Mouse (Mus musculus): Measurements from ENCODE around the gene Ostc. TPM values are rescaled to one million over a fixed set of nuclear protein-coding genes. Genes with fewer than 3 reads are reported as not detected.

The Ostc gene
- polyA plus RNA-seq, 1 experiment from 2014 or later = 76.7 TPM

Other genes starting within 250 kb of the Ostc start
- not detected in 3 replicates for gene Etnppl, start 92.0 kb downstream of the Ostc start, polyA plus RNA-seq (2018)
- gene Rpl34, start 21.0 kb upstream of the Ostc start, polyA plus RNA-seq (2018) = 491 to 1,262 TPM (median 1,185 TPM) in 3 replicates